Comparison of ENCODE assay signal across 9 mouse cellular contexts in genomic region chr11:73071839-73072238, GRCm38 (mm10). TPM values are rescaled to one million over a fixed set of nuclear protein-coding genes. Genes with fewer than 3 reads are reported as not detected.
DNase-seq lines count a peak whose midpoint lies in the region; ATAC-seq and TF ChIP-seq lines count a peak whose summit lies in the region.
"Had no signal": no experiment of that assay in that cellular context is flagged by ENCODE, and none has a peak within 500 bp of the region (broad histone marks: within the 10 kb centered on the region; RNA-seq: fewer than 3 reads in every experiment).

No protein-coding gene starts in this region.

- 93% methylated on average over 3 of the region's 3 CpGs for WGBS in forebrain, embryonic 14.5 days
- WGBS in forebrain, embryonic 16.5 days = 86% methylated on average over 3 of the region's 3 CpGs
- WGBS in liver, embryonic 12.5 days (ENCODE audit: insufficient replicate concordance) = 73% methylated on average over 3 of the region's 3 CpGs

- no peak overlapping the region for H3K27ac ChIP-seq in forebrain, embryonic 14.5 days (ENCODE audit: low read depth, low read length)
- no peak overlapping the region for H3K27ac ChIP-seq in forebrain, embryonic 16.5 days (ENCODE audit: low read length)
- H3K27ac ChIP-seq in liver, embryonic 12.5 days = no peak overlapping the region
- no peak overlapping the region for H3K27ac ChIP-seq in ES-Bruce4 (ENCODE audit: insufficient read depth, low read length)
- no peak overlapping the region for H3K27ac ChIP-seq in embryonic fibroblast, embryonic 13.5 days (ENCODE audit: insufficient read depth, low read length)
- H3K27ac ChIP-seq: macrophage had no signal

- intact Hi-C loops in gastrocnemius, postnatal 14 days (cut with DNase I; ENCODE audit: low total_unique reads) = no loop called here

- no peaks in the 10 kb centered on the region for H3K9me3 ChIP-seq in forebrain, embryonic 14.5 days (replicated peaks; ENCODE audit: control insufficient read depth, low read length)
- H3K9me3 ChIP-seq in forebrain, embryonic 16.5 days (ENCODE audit: control insufficient read depth, low read length) = no peaks in the 10 kb centered on the region
- H3K9me3 ChIP-seq in liver, embryonic 12.5 days (replicated peaks) = no peaks in the 10 kb centered on the region
- peaks cover 3% of the 10 kb centered on the region; the same call in 1 of the 2 replicates for H3K9me3 ChIP-seq in ES-Bruce4 (replicated peaks; ENCODE audit: control insufficient read depth, insufficient read depth, low read length, poor library complexity, severe bottlenecking)

- no peaks in the 10 kb centered on the region for H3K27me3 ChIP-seq in forebrain, embryonic 14.5 days (replicated peaks; ENCODE audit: control insufficient read depth, insufficient read depth, low read length)
- H3K27me3 ChIP-seq in forebrain, embryonic 16.5 days (replicated peaks; ENCODE audit: control insufficient read depth, insufficient read depth, low read length) = no peaks in the 10 kb centered on the region
- H3K27me3 ChIP-seq in liver, embryonic 12.5 days (replicated peaks) = no peaks in the 10 kb centered on the region
- H3K27me3 ChIP-seq in ES-Bruce4 (ENCODE audit: control insufficient read depth, insufficient read depth, low read length, poor library complexity, severe bottlenecking) = no peaks in the 10 kb centered on the region
- H3K27me3 ChIP-seq in splenic B cell, adult 2 months (ENCODE audit: control insufficient read depth, insufficient read depth, low read length, poor library complexity, severe bottlenecking) = no peaks in the 10 kb centered on the region

- no peak for TF ChIP-seq EP300 in ES-Bruce4 (IDR thresholded peaks at IDR 0.05; ENCODE audit: insufficient read depth, low read depth, low read length)

- peaks cover 84% of the 10 kb centered on the region for H3K36me3 ChIP-seq in forebrain, embryonic 14.5 days (ENCODE audit: control insufficient read depth, insufficient read depth, low read length)
- peaks cover 35% of the 10 kb centered on the region for H3K36me3 ChIP-seq in forebrain, embryonic 16.5 days (ENCODE audit: control insufficient read depth, insufficient read depth)
- H3K36me3 ChIP-seq in liver, embryonic 12.5 days = peaks cover 95% of the 10 kb centered on the region
- peaks cover 72% of the 10 kb centered on the region for H3K36me3 ChIP-seq in ES-Bruce4 (ENCODE audit: control insufficient read depth, insufficient read depth, low read length, poor library complexity, severe bottlenecking)
- peaks cover 34% of the 10 kb centered on the region for H3K36me3 ChIP-seq in splenic B cell, adult 2 months (ENCODE audit: control insufficient read depth, insufficient read depth, low read length, poor library complexity, severe bottlenecking)

- ATAC-seq in forebrain, embryonic 14.5 days = no peak
- ATAC-seq in forebrain, embryonic 16.5 days = no peak
- ATAC-seq in liver, embryonic 12.5 days = no peak

- H3K9ac ChIP-seq in forebrain, embryonic 14.5 days (ENCODE audit: low read length) = no peak overlapping the region
- H3K9ac ChIP-seq in forebrain, embryonic 16.5 days (replicated peaks; ENCODE audit: low read depth, low read length) = no peak overlapping the region
- H3K9ac ChIP-seq in liver, embryonic 12.5 days = no peak overlapping the region
- no peak overlapping the region for H3K9ac ChIP-seq in ES-Bruce4 (ENCODE audit: low read depth, poor library complexity, severe bottlenecking)

- DNase-seq in forebrain, embryonic 14.5 days (ENCODE audit: low spot score) = peak; percentile 46
- DNase-seq in liver = peak; percentile 23
- peak; percentile 51 for DNase-seq in splenic B cell, adult 2 months (ENCODE audit: low read depth, low spot score)
- no peak for DNase-seq in gastrocnemius, postnatal 14 days

- TF ChIP-seq POLR2A in ES-Bruce4 (IDR thresholded peaks at IDR 0.05; ENCODE audit: insufficient read depth, low read length) = no peak
- TF ChIP-seq POLR2A in embryonic fibroblast, embryonic 13.5 days (IDR thresholded peaks at IDR 0.05; ENCODE audit: low read depth, low read length) = no peak

- peak; percentile 38 for TF ChIP-seq CTCF in ES-Bruce4 (IDR thresholded peaks at IDR 0.05; ENCODE audit: low read depth, low read length)
- peak; percentile 42; the same call in 1 of the 2 replicates for TF ChIP-seq CTCF in embryonic fibroblast, embryonic 13.5 days (IDR thresholded peaks at IDR 0.05; ENCODE audit: borderline replicate concordance, insufficient read depth, low read length)

- no peaks in the 10 kb centered on the region for H3K4me1 ChIP-seq in forebrain, embryonic 14.5 days (ENCODE audit: control insufficient read depth, insufficient read depth, low read length)
- H3K4me1 ChIP-seq in forebrain, embryonic 16.5 days (replicated peaks; ENCODE audit: control insufficient read depth, insufficient read depth, low read length) = no peaks in the 10 kb centered on the region
- no peaks in the 10 kb centered on the region for H3K4me1 ChIP-seq in liver, embryonic 12.5 days
- H3K4me1 ChIP-seq in ES-Bruce4 (ENCODE audit: control insufficient read depth, insufficient read depth, low read length) = no peaks in the 10 kb centered on the region
- H3K4me1 ChIP-seq in embryonic fibroblast, embryonic 13.5 days (ENCODE audit: control insufficient read depth, insufficient read depth, low read length) = no peaks in the 10 kb centered on the region

- no peak overlapping the region for H3K4me2 ChIP-seq in forebrain, embryonic 14.5 days (ENCODE audit: low read length)
- H3K4me2 ChIP-seq in forebrain, embryonic 16.5 days (ENCODE audit: low read length) = no peak overlapping the region
- H3K4me2 ChIP-seq in liver, embryonic 12.5 days = no peak overlapping the region

- H3K4me3 ChIP-seq in forebrain, embryonic 14.5 days (ENCODE audit: low read depth, low read length) = no peak overlapping the region
- H3K4me3 ChIP-seq in forebrain, embryonic 16.5 days (replicated peaks; ENCODE audit: low read length) = no peak overlapping the region
- no peak overlapping the region for H3K4me3 ChIP-seq in liver, embryonic 12.5 days
- H3K4me3 ChIP-seq in ES-Bruce4 (ENCODE audit: low read depth, low read length) = no peak overlapping the region
- H3K4me3 ChIP-seq in embryonic fibroblast, embryonic 13.5 days (ENCODE audit: insufficient read depth, low read length) = no peak overlapping the region

RNA-seq across cellular contexts. Expression of gene Itgae, which starts 18.5 kb away (rescaled TPM):
- polyA plus RNA-seq in forebrain, embryonic 14.5 days (2014; fragmentation: Nextera tagmentation; extraction: Ambion mirVana) = 0.11 and 0.25 TPM in 2 replicates
- polyA plus RNA-seq in forebrain, embryonic 16.5 days (2015; fragmentation: Nextera tagmentation; extraction: Ambion mirVana) = 0.14 and 0.22 TPM in 2 replicates
- polyA plus RNA-seq in liver, embryonic 12.5 days (2016; fragmentation: Nextera tagmentation; extraction: Ambion mirVana) = 0.14 and 0.19 TPM in 2 replicates
- polyA plus RNA-seq in ES-Bruce4 (2011; ENCODE audit: insufficient read depth, insufficient read length, low read depth, missing spikeins) = 0.29 and 0.78 TPM in 2 replicates
- not detected in 2 replicates for polyA plus RNA-seq in embryonic fibroblast, embryonic 13.5 days (2011; ENCODE audit: insufficient read length, low read depth, missing spikeins)
- total RNA-seq in gastrocnemius, postnatal 14 days (2021) = under 1 TPM; 0.07 to 0.10 TPM

RNA-seq across cellular contexts. Expression of gene Ncbp3, which starts 24.3 kb away (rescaled TPM):
- polyA plus RNA-seq in forebrain, embryonic 14.5 days (2014; fragmentation: Nextera tagmentation; extraction: Ambion mirVana) = 5.7 and 6.5 TPM in 2 replicates
- 9.6 and 11.1 TPM in 2 replicates for polyA plus RNA-seq in forebrain, embryonic 16.5 days (2015; fragmentation: Nextera tagmentation; extraction: Ambion mirVana)
- polyA plus RNA-seq in liver, embryonic 12.5 days (2016; fragmentation: Nextera tagmentation; extraction: Ambion mirVana) = 7.5 and 7.9 TPM in 2 replicates
- polyA plus RNA-seq in ES-Bruce4 (2011; ENCODE audit: insufficient read depth, insufficient read length, low read depth, missing spikeins) = 17.9 TPM in 2 replicates
- polyA plus RNA-seq in embryonic fibroblast, embryonic 13.5 days (2011; ENCODE audit: insufficient read length, low read depth, missing spikeins) = 10.2 and 11.1 TPM in 2 replicates
- 1 to 10 TPM; 3.3 to 3.9 TPM for total RNA-seq in gastrocnemius, postnatal 14 days (2021)

RNA-seq across cellular contexts. Expression of gene Camkk1, which starts 53.0 kb away (rescaled TPM):
- 8.0 and 10.8 TPM in 2 replicates for polyA plus RNA-seq in forebrain, embryonic 14.5 days (2014; fragmentation: Nextera tagmentation; extraction: Ambion mirVana)
- 22.5 and 27.7 TPM in 2 replicates for polyA plus RNA-seq in forebrain, embryonic 16.5 days (2015; fragmentation: Nextera tagmentation; extraction: Ambion mirVana)
- polyA plus RNA-seq in liver, embryonic 12.5 days (2016; fragmentation: Nextera tagmentation; extraction: Ambion mirVana) = 1.8 and 1.9 TPM in 2 replicates
- 3.0 and 3.1 TPM in 2 replicates for polyA plus RNA-seq in ES-Bruce4 (2011; ENCODE audit: insufficient read depth, insufficient read length, low read depth, missing spikeins)
- polyA plus RNA-seq in embryonic fibroblast, embryonic 13.5 days (2011; ENCODE audit: insufficient read length, low read depth, missing spikeins) = 4.2 and 6.7 TPM in 2 replicates
- 1 to 10 TPM; 1.1 to 1.8 TPM for total RNA-seq in gastrocnemius, postnatal 14 days (2021)
- polyA plus RNA-seq: macrophage had no signal
